Mouse (Mus musculus) stomach, postnatal 0 days (tissue): ENCODE measurements at regions not wholly inside any gene's neighbourhood (a gene's known extent, or its start where the extent isn't known, plus 50 kb on each side); places are given as distances from the start of the nearest gene placed in this dataset.

ENCODE experiments used
- CTCF ChIP-seq: IDR thresholded peaks from 2 replicates; pipeline ENCODE4 v1.5.1; 2016; ENCODE audit warnings: antibody characterized with exemption, low read depth, mild to moderate bottlenecking, moderate library complexity
- EP300 ChIP-seq: optimal IDR thresholded peaks from 2 replicates; pipeline ENCODE3; 2016; ENCODE audit warnings: antibody characterized with exemption

GRCm38 (mm10) chr2:84252076-84252475 lies 173.1 kb downstream of the Calcrl start:
- TF ChIP-seq CTCF (no peak), EP300 (no peak)
